Mouse (Mus musculus) left cerebral cortex, adult 9 months (tissue): ENCODE results near the gene Olfr126.

Source experiments
- DNase-seq, 2 experiments: peaks; one replicate each; pipeline ENCODE4 v3.0.0; 2022; ENCODE audit warnings: low spot score in 2 of 2

Olfr126 gene

GRCm38 (mm10) chr17:37847183-37847582, at the start of gene Olfr126:
Olfr126 (plus strand) TSS chr17:37847483.
- no peak for DNase-seq

GRCm38 (mm10) chr17:37799588-37799987, 47.7 kb upstream of the Olfr126 start, which contains the start of gene Olfr124:
Olfr124 (plus strand) TSS chr17:37799888.
- DNase-seq, result no peak

- DNase-seq, result no peak
These were observed 14.6 kb upstream of the Olfr126 start, which contains the start of gene Olfr125 for GRCm38 (mm10) chr17:37832649-37833048. Olfr125 (plus strand) TSS chr17:37832949.

- no peak for DNase-seq
These were observed 16.6 kb downstream of the Olfr126 start for GRCm38 (mm10) chr17:37863901-37864300.

GRCm38 (mm10) chr17:37869676-37870205, 22.5 kb downstream of the Olfr126 start:
- no peak for DNase-seq

- no peak for DNase-seq
These were observed 26.5 kb downstream of the Olfr126 start for GRCm38 (mm10) chr17:37873830-37874229.

- no peak for DNase-seq
These were observed 52.9 kb downstream of the Olfr126 start, which contains the start of gene Olfr127 for GRCm38 (mm10) chr17:37900137-37900536. Olfr127 (plus strand) TSS chr17:37900437.
